Mouse (Mus musculus) natural killer cell, adult 2 months (primary cell): ENCODE measurements around the gene Dcpp2.
A peak's percentile ranks its signal among the peaks of the same experiment; 100 is the strongest.
"Not testable (repeated sequence)": the region's sequence is repeated elsewhere in the genome, so short reads cannot be mapped to it uniquely, and the experiment has no call there.

Experiments
- DNase-seq, 2 experiments: peaks; one replicate each; pipeline ENCODE4 v3.0.0; 2022; ENCODE audit warnings: low spot score in 2 of 2

Gene Dcpp2

GRCm38 (mm10) chr17:23925090-23925493 is 44.4 kb downstream of the Dcpp2 start:
- peak in 1 of 2 experiments; percentile 2 for DNase-seq

GRCm38 (mm10) chr17:23931157-23931556 is 50.5 kb downstream of the Dcpp2 start:
- no peak for DNase-seq

GRCm38 (mm10) chr17:23941372-23941771 is 60.7 kb downstream of the Dcpp2 start, which contains the start of gene Sbp:
TSS of gene Sbp (plus strand) at chr17:23941672.
- DNase-seq, result no peak

- not testable (repeated sequence) for DNase-seq
Observed at GRCm38 (mm10) chr17:23947486-23947885, 66.8 kb downstream of the Dcpp2 start.

GRCm38 (mm10) chr17:23949068-23949467 is 68.4 kb downstream of the Dcpp2 start:
- DNase-seq, result no peak
